Mouse (Mus musculus): ENCODE measurements around the gene Icosl.

- TF ChIP-seq E2F4 (IDR thresholded peaks at IDR 0.05; ENCODE audit: insufficient read depth) (no peak), MYOG (IDR thresholded peaks at IDR 0.05; ENCODE audit: control insufficient read depth in 1 of 3, insufficient read depth in 1 of 3, insufficient read length in 2 of 3, low read depth in 2 of 3) (no peak), USF1 (IDR thresholded peaks at IDR 0.05; ENCODE audit: low read depth) (no peak), TCF12 (IDR thresholded peaks at IDR 0.05; ENCODE audit: insufficient read depth, poor library complexity, severe bottlenecking) (no peak), REST (IDR thresholded peaks at IDR 0.05; ENCODE audit: insufficient read depth, insufficient read length) (no peak), TCF3 (IDR thresholded peaks at IDR 0.05; ENCODE audit: insufficient read length, low read depth) (no peak), POLR2AphosphoS2 (IDR thresholded peaks at IDR 0.05; ENCODE audit: insufficient read length, low read depth) (no peak)
Observed at GRCm38 (mm10) chr10:78127046-78127870, 58.2 kb downstream of the Icosl start.
